Mouse (Mus musculus) kidney, embryonic 16.5 days (tissue): ENCODE measurements around the gene Prom2. TPM values are rescaled to one million over a fixed set of nuclear protein-coding genes. Genes with fewer than 3 reads are reported as not detected.

ENCODE experiments used
- polyA plus RNA-seq: library from polyadenylated mRNA; unstranded; fragments of >200 nt; fragmentation: Nextera tagmentation; extraction: Ambion mirVana; gene quantifications from 2 replicates; pipeline ENCODE4 v1.2.1, GENCODE M21; 2015

Gene Prom2
- polyA plus RNA-seq, 1 experiment from 2014 or later = 2.7 TPM

Other genes with a start within 250 kb of the Prom2 start
- gene Dusp2, start 205.3 kb downstream of the Prom2 start, polyA plus RNA-seq = 7.8 and 8.3 TPM in 2 replicates
- gene Astl, start 202.8 kb downstream of the Prom2 start, polyA plus RNA-seq = not detected in 2 replicates
- gene Adra2b, start 178.3 kb downstream of the Prom2 start, polyA plus RNA-seq = 7.2 and 7.8 TPM in 2 replicates
- 0.22 and 0.40 TPM in 2 replicates for gene Gpat2, start 116.3 kb downstream of the Prom2 start, polyA plus RNA-seq
- gene Fahd2a, start 96.9 kb downstream of the Prom2 start, polyA plus RNA-seq = 37.0 and 39.0 TPM in 2 replicates
- 3.4 and 4.7 TPM in 2 replicates for gene Kcnip3, start 19.4 kb downstream of the Prom2 start, polyA plus RNA-seq
- gene Zfp661, start 45.6 kb upstream of the Prom2 start, polyA plus RNA-seq = 5.1 and 5.6 TPM in 2 replicates
- 147 and 148 TPM in 2 replicates for gene Mrps5, start 45.8 kb upstream of the Prom2 start, polyA plus RNA-seq
- gene Mal, start 115.2 kb upstream of the Prom2 start, polyA plus RNA-seq = 59.5 and 59.7 TPM in 2 replicates
- 2.6 and 3.5 TPM in 2 replicates for gene Mall, start 188.5 kb upstream of the Prom2 start, polyA plus RNA-seq
- gene Nphp1, start 247.4 kb upstream of the Prom2 start, polyA plus RNA-seq = 39.7 and 42.6 TPM in 2 replicates